14 mouse cellular contexts compared by ENCODE assay signal in genomic region chr17:30378221-30379010, GRCm38 (mm10).
DNase-seq lines count a peak whose midpoint lies in the region; ATAC-seq and TF ChIP-seq lines count a peak whose summit lies in the region.
"Had no signal": no experiment of that assay in that cellular context is flagged by ENCODE, and none has a peak within 500 bp of the region (broad histone marks: within the 10 kb centered on the region; RNA-seq: fewer than 3 reads in every experiment).

No protein-coding gene starts in this region.

- no peak for DNase-seq in frontal cortex, postnatal 10 days (ENCODE audit: low spot score in 2 of 2)
- peak; percentile 28 for DNase-seq in embryo, embryonic 11 days
- no peak for DNase-seq in cerebellum, adult 2 months
- no peak for DNase-seq in cerebellum, adult 9-10 months
- no peak for DNase-seq in kidney, postnatal 25 days
- DNase-seq: kidney, postnatal 10 days; liver, postnatal 0 days; right cerebral cortex, postnatal 25 days; thymus, postnatal 4 days had no signal

- peaks cover 32% of the 10 kb centered on the region for H3K4me1 ChIP-seq in hindbrain, embryonic 13.5 days (replicated peaks)
- peaks cover 25% of the 10 kb centered on the region for H3K4me1 ChIP-seq in midbrain, embryonic 15.5 days
- H3K4me1 ChIP-seq in cerebellum, adult 2 months (ENCODE audit: control insufficient read depth, insufficient read depth, low read length) = peaks cover 2% of the 10 kb centered on the region; the same call in 1 of the 2 replicates

- no peak for TF ChIP-seq POLR2A in cerebellum, adult 2 months (IDR thresholded peaks at IDR 0.05; ENCODE audit: borderline replicate concordance, insufficient read depth, low read length)

- H3K9ac ChIP-seq in hindbrain, embryonic 13.5 days = no peak overlapping the region
- H3K9ac ChIP-seq in midbrain, embryonic 15.5 days = no peak overlapping the region
- H3K9ac ChIP-seq: liver, postnatal 0 days had no signal

- no peaks in the 10 kb centered on the region for H3K9me3 ChIP-seq in hindbrain, embryonic 13.5 days
- H3K9me3 ChIP-seq in midbrain, embryonic 15.5 days = no peaks in the 10 kb centered on the region
- H3K9me3 ChIP-seq: G1E had no signal

- peak overlapping the region; percentile 64 for H3K27ac ChIP-seq in hindbrain, embryonic 13.5 days
- peak overlapping the region; percentile 35; the same call in 1 of the 2 replicates for H3K27ac ChIP-seq in midbrain, embryonic 15.5 days
- no peak overlapping the region for H3K27ac ChIP-seq in cerebellum, adult 2 months (ENCODE audit: insufficient read depth, low read length)

- WGBS in hindbrain, embryonic 13.5 days = 10% methylated on average over 5 of the region's 5 CpGs
- WGBS in midbrain, embryonic 15.5 days = 9% methylated on average over 5 of the region's 5 CpGs
- 53% methylated on average over 5 of the region's 5 CpGs for WGBS in cerebellum, adult 2 months

- H3K4me3 ChIP-seq in hindbrain, embryonic 13.5 days = no peak overlapping the region
- no peak overlapping the region for H3K4me3 ChIP-seq in midbrain, embryonic 15.5 days
- H3K4me3 ChIP-seq in cerebellum, adult 2 months (replicated peaks; ENCODE audit: insufficient read depth, low read depth, low read length) = no peak overlapping the region
- H3K4me3 ChIP-seq: megakaryocyte, embryonic 14.5 days had no signal

- TF ChIP-seq CTCF in cerebellum, adult 2 months (IDR thresholded peaks at IDR 0.05; ENCODE audit: borderline replicate concordance, insufficient read depth, low read depth, low read length) = no peak

- no peaks in the 10 kb centered on the region for H3K27me3 ChIP-seq in hindbrain, embryonic 13.5 days
- H3K27me3 ChIP-seq in midbrain, embryonic 15.5 days (replicated peaks) = no peaks in the 10 kb centered on the region
- no peaks in the 10 kb centered on the region for H3K27me3 ChIP-seq in cerebellum, adult 2 months (ENCODE audit: control insufficient read depth, insufficient read depth, low read length)
- H3K27me3 ChIP-seq: megakaryocyte, embryonic 14.5 days had no signal

- 0 out of 2 replicates have a peak overlapping the region, but pooled peaks have one; percentile 5 for H3K4me2 ChIP-seq in hindbrain, embryonic 13.5 days
- H3K4me2 ChIP-seq in midbrain, embryonic 15.5 days = 0 out of 2 replicates have a peak overlapping the region, but pooled peaks have one; percentile 12

- 0 out of 2 replicates have a peak, but pooled peaks have one; percentile 46 for ATAC-seq in frontal cortex, adult (ENCODE audit: low TSS enrichment)
- ATAC-seq in hindbrain, embryonic 13.5 days (ENCODE audit: low FRiP score) = no peak
- ATAC-seq in midbrain, embryonic 15.5 days (replicated peaks) = no peak
- ATAC-seq: liver, postnatal 0 days had no signal

- H3K36me3 ChIP-seq in hindbrain, embryonic 13.5 days = no peaks in the 10 kb centered on the region
- no peaks in the 10 kb centered on the region for H3K36me3 ChIP-seq in midbrain, embryonic 15.5 days (replicated peaks)
- H3K36me3 ChIP-seq: G1E had no signal
